Mouse (Mus musculus): ENCODE data around the gene Pax5. TPM values are rescaled to one million over a fixed set of nuclear protein-coding genes. Genes with fewer than 3 reads are reported as not detected.
A peak's percentile ranks its signal among the peaks of the same experiment; 100 is the strongest.

Pax5 gene
- polyA plus RNA-seq, 1 experiment from 2014 or later: 1.5 TPM

GRCm38 (mm10) chr4:44701513-44701912 is 8.8 kb downstream of the Pax5 start:
- WGBS: 1% methylated on average over 9 of the region's 9 CpGs
- no peaks in the 10 kb centered on the region for H3K4me1 ChIP-seq (ENCODE audit: control insufficient read depth, insufficient read depth, low read length)
- ATAC-seq (ENCODE audit: low read depth): no peak
- peak overlapping the region; percentile 54; the same call in 1 of the 2 replicates for H3K4me2 ChIP-seq (ENCODE audit: low read depth, low read length)
- peak overlapping the region; percentile 36 for H3K4me3 ChIP-seq (ENCODE audit: low read depth, low read length)
- H3K9ac ChIP-seq (replicated peaks; ENCODE audit: low read depth, low read length): 0 out of 2 replicates have a peak overlapping the region, but pooled peaks have one; percentile 11
- H3K9me3 ChIP-seq (ENCODE audit: control insufficient read depth, low read length): no peaks in the 10 kb centered on the region
- H3K27ac ChIP-seq (ENCODE audit: low read depth, low read length): no peak overlapping the region
- H3K36me3 ChIP-seq (ENCODE audit: control insufficient read depth, insufficient read depth, low read length): no peaks in the 10 kb centered on the region
- H3K27me3 ChIP-seq (ENCODE audit: control insufficient read depth, insufficient read depth, low read length): peaks cover 50% of the 10 kb centered on the region

- H3K27ac ChIP-seq (ENCODE audit: low read depth, low read length): no peak overlapping the region
- no peak for ATAC-seq (ENCODE audit: low read depth)
- no peak overlapping the region for H3K4me3 ChIP-seq (ENCODE audit: low read depth, low read length)
- H3K36me3 ChIP-seq (ENCODE audit: control insufficient read depth, insufficient read depth, low read length): no peaks in the 10 kb centered on the region
- no peak overlapping the region for H3K9ac ChIP-seq (replicated peaks; ENCODE audit: low read depth, low read length)
- no peaks in the 10 kb centered on the region for H3K9me3 ChIP-seq (ENCODE audit: control insufficient read depth, low read length)
- H3K4me1 ChIP-seq (ENCODE audit: control insufficient read depth, insufficient read depth, low read length): no peaks in the 10 kb centered on the region
- no peak overlapping the region for H3K4me2 ChIP-seq (ENCODE audit: low read depth, low read length)
- peaks cover 17% of the 10 kb centered on the region for H3K27me3 ChIP-seq (ENCODE audit: control insufficient read depth, insufficient read depth, low read length)
Measured at GRCm38 (mm10) chr4:44696676-44697075, 13.6 kb downstream of the Pax5 start.

- Histone ChIP-seq H3K9me3 (ENCODE audit: control insufficient read depth, low read length) (no peaks in the 10 kb centered on the region), H3K27ac (ENCODE audit: low read depth, low read length) (no peak overlapping the region), H3K4me2 (ENCODE audit: low read depth, low read length) (no peak overlapping the region), H3K4me1 (ENCODE audit: control insufficient read depth, insufficient read depth, low read length) (no peaks in the 10 kb centered on the region), H3K36me3 (ENCODE audit: control insufficient read depth, insufficient read depth, low read length) (no peaks in the 10 kb centered on the region), H3K27me3 (ENCODE audit: control insufficient read depth, insufficient read depth, low read length) (peaks cover 2% of the 10 kb centered on the region; the same call in 1 of the 2 replicates), H3K4me3 (ENCODE audit: low read depth, low read length) (no peak overlapping the region), H3K9ac (replicated peaks; ENCODE audit: low read depth, low read length) (no peak overlapping the region)
- WGBS: 33% methylated on average over 15 of the region's 15 CpGs
- ATAC-seq (ENCODE audit: low read depth): no peak
Measured at GRCm38 (mm10) chr4:44694369-44694768, 15.9 kb downstream of the Pax5 start.

DNA sequence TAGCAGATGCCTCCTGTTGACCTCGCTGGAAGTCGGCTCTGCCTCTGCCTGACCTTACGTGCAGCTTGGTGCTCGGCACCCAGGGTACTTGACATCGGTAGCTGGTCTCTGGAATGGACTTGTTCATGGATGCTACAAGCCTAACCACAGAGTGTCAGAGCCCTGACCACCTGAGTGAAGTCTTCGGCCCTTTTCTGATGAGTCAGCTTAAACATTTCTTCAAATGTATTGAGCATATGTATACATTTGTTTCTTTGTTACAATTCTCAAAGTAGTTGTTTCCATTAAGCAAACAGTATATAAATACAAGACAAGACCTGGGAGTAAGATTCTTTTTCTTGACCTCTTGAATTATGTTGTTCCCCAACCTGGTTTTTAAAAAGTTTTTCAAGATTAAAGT is 24.7 kb downstream of the Pax5 start:
- 85% methylated on average over 6 of the region's 6 CpGs for WGBS
- Histone ChIP-seq H3K27ac (ENCODE audit: low read depth, low read length) (no peak overlapping the region), H3K4me3 (ENCODE audit: low read depth, low read length) (no peak overlapping the region), H3K9ac (replicated peaks; ENCODE audit: low read depth, low read length) (no peak overlapping the region), H3K4me2 (ENCODE audit: low read depth, low read length) (no peak overlapping the region), H3K4me1 (ENCODE audit: control insufficient read depth, insufficient read depth, low read length) (no peaks in the 10 kb centered on the region), H3K27me3 (ENCODE audit: control insufficient read depth, insufficient read depth, low read length) (no peaks in the 10 kb centered on the region), H3K9me3 (ENCODE audit: control insufficient read depth, low read length) (no peaks in the 10 kb centered on the region), H3K36me3 (ENCODE audit: control insufficient read depth, insufficient read depth, low read length) (no peaks in the 10 kb centered on the region)
- ATAC-seq (ENCODE audit: low read depth): no peak

DNA sequence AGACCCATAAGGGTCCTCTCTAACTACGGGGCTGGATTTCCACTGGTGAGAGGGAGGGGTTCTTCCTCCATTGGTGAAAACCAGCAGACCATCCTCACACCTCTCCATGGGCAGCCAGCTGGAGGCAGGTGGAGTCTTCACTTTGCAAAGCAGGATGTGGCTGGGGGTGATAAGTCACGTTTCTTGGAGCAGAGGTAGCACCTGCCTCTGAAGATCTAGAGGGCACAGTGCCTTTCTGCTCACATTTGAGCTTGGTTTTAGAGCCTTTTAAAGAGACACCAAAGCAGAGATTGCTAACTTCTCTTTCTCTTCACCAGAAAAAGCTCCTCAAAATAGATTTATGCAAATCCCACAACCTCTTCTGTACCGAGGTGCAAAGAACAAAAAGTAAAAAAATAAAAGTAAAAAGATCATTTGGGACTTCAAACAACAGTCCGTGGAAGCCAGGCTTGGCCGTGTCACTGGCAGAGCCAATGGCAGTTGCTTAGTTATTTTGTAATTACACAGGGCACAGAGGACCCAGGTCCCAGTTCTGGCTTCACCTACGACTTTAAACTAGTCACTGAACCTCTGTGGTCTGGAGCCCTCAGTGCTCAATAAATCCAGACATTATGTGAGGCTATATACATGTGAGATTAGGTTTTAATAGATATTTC is 29.9 kb downstream of the Pax5 start:
- no peaks in the 10 kb centered on the region for H3K4me1 ChIP-seq (ENCODE audit: control insufficient read depth, insufficient read depth, low read length)
- H3K27ac ChIP-seq (ENCODE audit: low read depth, low read length): no peak overlapping the region
- no peak for ATAC-seq (ENCODE audit: low read depth)
- 71% methylated on average over 6 of the region's 6 CpGs for WGBS
- no peak overlapping the region for H3K9ac ChIP-seq (replicated peaks; ENCODE audit: low read depth, low read length)
- H3K36me3 ChIP-seq (ENCODE audit: control insufficient read depth, insufficient read depth, low read length): no peaks in the 10 kb centered on the region
- H3K4me2 ChIP-seq (ENCODE audit: low read depth, low read length): no peak overlapping the region
- no peaks in the 10 kb centered on the region for H3K9me3 ChIP-seq (ENCODE audit: control insufficient read depth, low read length)
- H3K4me3 ChIP-seq (ENCODE audit: low read depth, low read length): no peak overlapping the region
- no peaks in the 10 kb centered on the region for H3K27me3 ChIP-seq (ENCODE audit: control insufficient read depth, insufficient read depth, low read length)

DNA sequence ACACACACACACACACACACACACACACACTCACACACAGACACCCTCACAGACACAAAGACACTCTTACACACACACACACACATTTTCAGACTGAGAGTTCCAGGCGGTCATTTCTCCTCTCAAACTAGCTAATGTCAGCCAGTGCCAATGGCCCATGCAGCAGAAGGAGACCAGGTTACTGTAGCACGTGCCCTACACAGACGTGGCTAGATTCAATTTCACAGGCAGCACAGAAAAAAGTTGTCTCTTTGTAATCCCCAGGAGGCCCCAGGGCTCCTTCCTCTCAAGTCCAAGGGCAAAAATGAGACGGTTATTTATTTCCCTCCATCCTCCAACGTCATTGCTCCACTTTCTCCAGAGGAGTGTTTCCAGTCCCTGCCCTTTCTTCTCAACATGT is 31.6 kb downstream of the Pax5 start:
- WGBS: 46% methylated on average over 5 of the region's 5 CpGs
- Histone ChIP-seq H3K27me3 (ENCODE audit: control insufficient read depth, insufficient read depth, low read length) (no peaks in the 10 kb centered on the region), H3K9me3 (ENCODE audit: control insufficient read depth, low read length) (no peaks in the 10 kb centered on the region), H3K36me3 (ENCODE audit: control insufficient read depth, insufficient read depth, low read length) (no peaks in the 10 kb centered on the region), H3K4me2 (ENCODE audit: low read depth, low read length) (no peak overlapping the region), H3K4me3 (ENCODE audit: low read depth, low read length) (no peak overlapping the region), H3K27ac (ENCODE audit: low read depth, low read length) (no peak overlapping the region), H3K9ac (replicated peaks; ENCODE audit: low read depth, low read length) (no peak overlapping the region), H3K4me1 (ENCODE audit: control insufficient read depth, insufficient read depth, low read length) (no peaks in the 10 kb centered on the region)
- no peak for ATAC-seq (ENCODE audit: low read depth)

GRCm38 (mm10) chr4:44678026-44678425 is 32.3 kb downstream of the Pax5 start:
- Histone ChIP-seq H3K36me3 (ENCODE audit: control insufficient read depth, insufficient read depth, low read length) (no peaks in the 10 kb centered on the region), H3K27me3 (ENCODE audit: control insufficient read depth, insufficient read depth, low read length) (0 out of 2 replicates have a peak, but pooled peaks cover 3% of the 10 kb centered on the region), H3K9ac (replicated peaks; ENCODE audit: low read depth, low read length) (no peak overlapping the region), H3K9me3 (ENCODE audit: control insufficient read depth, low read length) (no peaks in the 10 kb centered on the region), H3K4me1 (ENCODE audit: control insufficient read depth, insufficient read depth, low read length) (no peaks in the 10 kb centered on the region), H3K4me3 (ENCODE audit: low read depth, low read length) (no peak overlapping the region), H3K27ac (ENCODE audit: low read depth, low read length) (no peak overlapping the region), H3K4me2 (ENCODE audit: low read depth, low read length) (no peak overlapping the region)
- 54% methylated on average over 3 of the region's 3 CpGs for WGBS
- no peak for ATAC-seq (ENCODE audit: low read depth)

- Histone ChIP-seq H3K4me3 (ENCODE audit: low read depth, low read length) (no peak overlapping the region), H3K4me1 (ENCODE audit: control insufficient read depth, insufficient read depth, low read length) (no peaks in the 10 kb centered on the region), H3K27ac (ENCODE audit: low read depth, low read length) (no peak overlapping the region), H3K4me2 (ENCODE audit: low read depth, low read length) (no peak overlapping the region), H3K36me3 (ENCODE audit: control insufficient read depth, insufficient read depth, low read length) (no peaks in the 10 kb centered on the region), H3K9me3 (ENCODE audit: control insufficient read depth, low read length) (no peaks in the 10 kb centered on the region), H3K27me3 (ENCODE audit: control insufficient read depth, insufficient read depth, low read length) (0 out of 2 replicates have a peak, but pooled peaks cover 3% of the 10 kb centered on the region), H3K9ac (replicated peaks; ENCODE audit: low read depth, low read length) (no peak overlapping the region)
- WGBS: 93% methylated on average over 8 of the region's 8 CpGs
- ATAC-seq (ENCODE audit: low read depth): no peak
Measured at GRCm38 (mm10) chr4:44674973-44675372, 35.3 kb downstream of the Pax5 start.

GRCm38 (mm10) chr4:44673726-44674125 is 36.6 kb downstream of the Pax5 start:
- H3K4me3 ChIP-seq (ENCODE audit: low read depth, low read length): no peak overlapping the region
- H3K27me3 ChIP-seq (ENCODE audit: control insufficient read depth, insufficient read depth, low read length): 0 out of 2 replicates have a peak, but pooled peaks cover 3% of the 10 kb centered on the region
- H3K9ac ChIP-seq (replicated peaks; ENCODE audit: low read depth, low read length): no peak overlapping the region
- H3K4me1 ChIP-seq (ENCODE audit: control insufficient read depth, insufficient read depth, low read length): no peaks in the 10 kb centered on the region
- H3K9me3 ChIP-seq (ENCODE audit: control insufficient read depth, low read length): no peaks in the 10 kb centered on the region
- WGBS: 13% methylated on average over 9 of the region's 9 CpGs
- no peak for ATAC-seq (ENCODE audit: low read depth)
- H3K36me3 ChIP-seq (ENCODE audit: control insufficient read depth, insufficient read depth, low read length): no peaks in the 10 kb centered on the region
- H3K27ac ChIP-seq (ENCODE audit: low read depth, low read length): no peak overlapping the region
- no peak overlapping the region for H3K4me2 ChIP-seq (ENCODE audit: low read depth, low read length)
